Mouse (Mus musculus): Measurements from ENCODE around the gene Hist1h3g. TPM values are rescaled to one million over a fixed set of nuclear protein-coding genes. Genes with fewer than 3 reads are reported as not detected.
"Not testable (repeated sequence)": the region's sequence is repeated elsewhere in the genome, so short reads cannot be mapped to it uniquely, and the experiment has no call there.

The Hist1h3g gene
- polyA plus RNA-seq, 1 experiment from 2014 or later, result 7.8 TPM

- no peaks in the 10 kb centered on the region for H3K27me3 ChIP-seq
- WGBS, result 31% methylated on average over 2 of the region's 2 CpGs
- peak overlapping the region; percentile 54 for H3K9ac ChIP-seq
- H3K4me3 ChIP-seq, result peak overlapping the region; percentile 55
- H3K36me3 ChIP-seq, result no peaks in the 10 kb centered on the region
- ATAC-seq (ENCODE audit: insufficient number of reproducible peaks, insufficient read depth, low FRiP score, low TSS enrichment), result no peak
- H3K4me1 ChIP-seq, result peaks cover 20% of the 10 kb centered on the region; the same call in 1 of the 2 replicates
- H3K4me2 ChIP-seq (replicated peaks), result peak overlapping the region; percentile 54
- H3K9me3 ChIP-seq, result no peaks in the 10 kb centered on the region
- H3K27ac ChIP-seq, result peak overlapping the region; percentile 95
Observed at GRCm38 (mm10) chr13:23529480-23530165, 5.6 kb upstream of the Hist1h3g start.

- H3K4me1 ChIP-seq, result peaks cover 20% of the 10 kb centered on the region; the same call in 1 of the 2 replicates
- no peak for ATAC-seq (ENCODE audit: insufficient number of reproducible peaks, insufficient read depth, low FRiP score, low TSS enrichment)
- under 1% methylated on average over 20 of the region's 20 CpGs for WGBS
Observed at GRCm38 (mm10) chr13:23530181-23530900, 4.9 kb upstream of the Hist1h3g start.

GRCm38 (mm10) chr13:23530901-23531875 lies 4.0 kb upstream of the Hist1h3g start, which contains the start of gene Hist1h4h:
Hist1h4h (plus strand) TSS chr13:23531050.
- H3K9me3 ChIP-seq, result no peaks in the 10 kb centered on the region
- no peaks in the 10 kb centered on the region for H3K27me3 ChIP-seq
- WGBS, result under 1% methylated on average over 62 of the region's 70 CpGs
- H3K9ac ChIP-seq, result peak within 1 kb of the TSS; percentile 69
- H3K4me3 ChIP-seq, result peak within 1 kb of the TSS; percentile 55
- no peaks in the 10 kb centered on the region for H3K36me3 ChIP-seq
- peak; percentile 82 for ATAC-seq (ENCODE audit: insufficient number of reproducible peaks, insufficient read depth, low FRiP score, low TSS enrichment)
- peaks cover 22% of the 10 kb centered on the region for H3K4me1 ChIP-seq
- peak within 1 kb of the TSS; percentile 54 for H3K4me2 ChIP-seq (replicated peaks)
- H3K27ac ChIP-seq, result peak within 1 kb of the TSS; percentile 95

More at GRCm38 (mm10) chr13:23530181-23530900, 4.9 kb upstream of the Hist1h3g start:
- Histone ChIP-seq H3K9me3 (no peaks in the 10 kb centered on the region), H3K27me3 (no peaks in the 10 kb centered on the region), H3K27ac (peak overlapping the region; percentile 95), H3K9ac (peak overlapping the region; percentile 54), H3K4me3 (peak overlapping the region; percentile 55), H3K4me2 (replicated peaks) (peak overlapping the region; percentile 54), H3K36me3 (no peaks in the 10 kb centered on the region)

GRCm38 (mm10) chr13:23532262-23533075 lies 2.8 kb upstream of the Hist1h3g start:
- no peak for ATAC-seq (ENCODE audit: insufficient number of reproducible peaks, insufficient read depth, low FRiP score, low TSS enrichment)
- WGBS, result 18% methylated on average over 9 of the region's 9 CpGs

GRCm38 (mm10) chr13:23533560-23534367 lies 1.5 kb upstream of the Hist1h3g start, which contains the start of gene Hist1h2af:
Hist1h2af (plus strand) TSS chr13:23533906.
- H3K9me3 ChIP-seq, H3K36me3 ChIP-seq, H3K27me3 ChIP-seq: not testable (repeated sequence)
- WGBS, result under 1% methylated on average over 30 of the region's 53 CpGs
- Histone ChIP-seq H3K27ac (peak within 1 kb of the TSS; percentile 95), H3K4me3 (peak within 1 kb of the TSS; percentile 55), H3K9ac (peak within 1 kb of the TSS; percentile 69), H3K4me1 (peaks cover 25% of the 10 kb centered on the region), H3K4me2 (replicated peaks) (peak within 1 kb of the TSS; percentile 54)
- ATAC-seq (ENCODE audit: insufficient number of reproducible peaks, insufficient read depth, low FRiP score, low TSS enrichment), result peak; percentile 68

More at GRCm38 (mm10) chr13:23532262-23533075, 2.8 kb upstream of the Hist1h3g start:
- H3K27me3 ChIP-seq, result no peaks in the 10 kb centered on the region
- H3K4me1 ChIP-seq, result peaks cover 26% of the 10 kb centered on the region
- H3K36me3 ChIP-seq, result no peaks in the 10 kb centered on the region
- H3K9me3 ChIP-seq, result no peaks in the 10 kb centered on the region
- peak overlapping the region; percentile 69 for H3K9ac ChIP-seq
- peak overlapping the region; percentile 54 for H3K4me2 ChIP-seq (replicated peaks)
- H3K27ac ChIP-seq, result peak overlapping the region; percentile 95
- peak overlapping the region; percentile 55 for H3K4me3 ChIP-seq

GRCm38 (mm10) chr13:23534368-23535131 lies 672 bp upstream of the Hist1h3g start:
- no peaks in the 10 kb centered on the region for H3K9me3 ChIP-seq
- 1% methylated on average over 15 of the region's 15 CpGs for WGBS
- H3K4me2 ChIP-seq (replicated peaks), result peak overlapping the region; percentile 54
- H3K9ac ChIP-seq, result peak overlapping the region; percentile 52
- H3K4me3 ChIP-seq, result peak overlapping the region; percentile 55
- peaks cover 22% of the 10 kb centered on the region for H3K4me1 ChIP-seq
- H3K27me3 ChIP-seq, result no peaks in the 10 kb centered on the region
- H3K36me3 ChIP-seq, result no peaks in the 10 kb centered on the region
- no peak for ATAC-seq (ENCODE audit: insufficient number of reproducible peaks, insufficient read depth, low FRiP score, low TSS enrichment)
- peak overlapping the region; percentile 95 for H3K27ac ChIP-seq

- peaks cover 22% of the 10 kb centered on the region for H3K4me1 ChIP-seq
- 22% methylated on average over 7 of the region's 7 CpGs for WGBS
- H3K27ac ChIP-seq, result peak overlapping the region; percentile 95
- peak overlapping the region; percentile 54 for H3K4me2 ChIP-seq (replicated peaks)
- no peaks in the 10 kb centered on the region for H3K9me3 ChIP-seq
- H3K36me3 ChIP-seq, result no peaks in the 10 kb centered on the region
- H3K9ac ChIP-seq, result peak overlapping the region; percentile 62
- ATAC-seq (ENCODE audit: insufficient number of reproducible peaks, insufficient read depth, low FRiP score, low TSS enrichment), result no peak
- H3K4me3 ChIP-seq, result peak overlapping the region; percentile 55
- H3K27me3 ChIP-seq, result no peaks in the 10 kb centered on the region
Observed at GRCm38 (mm10) chr13:23536076-23536822, 1.0 kb downstream of the Hist1h3g start.

- Histone ChIP-seq H3K9ac (no peak overlapping the region; the same call in 1 of the 2 replicates), H3K27me3 (no peaks in the 10 kb centered on the region), H3K27ac (peak overlapping the region; percentile 54; the same call in 1 of the 2 replicates), H3K36me3 (no peaks in the 10 kb centered on the region), H3K9me3 (no peaks in the 10 kb centered on the region), H3K4me3 (peak overlapping the region; percentile 55), H3K4me1 (peaks cover 21% of the 10 kb centered on the region), H3K4me2 (replicated peaks) (peak overlapping the region; percentile 54)
- no peak for ATAC-seq (ENCODE audit: insufficient number of reproducible peaks, insufficient read depth, low FRiP score, low TSS enrichment)
- WGBS, result 77% methylated on average over 3 of the region's 3 CpGs
Observed at GRCm38 (mm10) chr13:23537006-23537710, 1.9 kb downstream of the Hist1h3g start.
